Mouse (Mus musculus): ENCODE data around the gene Snupn. TPM values are rescaled to one million over a fixed set of nuclear protein-coding genes. Genes with fewer than 3 reads are reported as not detected.
"Not testable (repeated sequence)": the region's sequence is repeated elsewhere in the genome, so short reads cannot be mapped to it uniquely, and the experiment has no call there.

The Snupn gene
- polyA plus RNA-seq (2012; rRNA removed): 16.1 and 16.2 TPM in 2 replicates

DNA sequence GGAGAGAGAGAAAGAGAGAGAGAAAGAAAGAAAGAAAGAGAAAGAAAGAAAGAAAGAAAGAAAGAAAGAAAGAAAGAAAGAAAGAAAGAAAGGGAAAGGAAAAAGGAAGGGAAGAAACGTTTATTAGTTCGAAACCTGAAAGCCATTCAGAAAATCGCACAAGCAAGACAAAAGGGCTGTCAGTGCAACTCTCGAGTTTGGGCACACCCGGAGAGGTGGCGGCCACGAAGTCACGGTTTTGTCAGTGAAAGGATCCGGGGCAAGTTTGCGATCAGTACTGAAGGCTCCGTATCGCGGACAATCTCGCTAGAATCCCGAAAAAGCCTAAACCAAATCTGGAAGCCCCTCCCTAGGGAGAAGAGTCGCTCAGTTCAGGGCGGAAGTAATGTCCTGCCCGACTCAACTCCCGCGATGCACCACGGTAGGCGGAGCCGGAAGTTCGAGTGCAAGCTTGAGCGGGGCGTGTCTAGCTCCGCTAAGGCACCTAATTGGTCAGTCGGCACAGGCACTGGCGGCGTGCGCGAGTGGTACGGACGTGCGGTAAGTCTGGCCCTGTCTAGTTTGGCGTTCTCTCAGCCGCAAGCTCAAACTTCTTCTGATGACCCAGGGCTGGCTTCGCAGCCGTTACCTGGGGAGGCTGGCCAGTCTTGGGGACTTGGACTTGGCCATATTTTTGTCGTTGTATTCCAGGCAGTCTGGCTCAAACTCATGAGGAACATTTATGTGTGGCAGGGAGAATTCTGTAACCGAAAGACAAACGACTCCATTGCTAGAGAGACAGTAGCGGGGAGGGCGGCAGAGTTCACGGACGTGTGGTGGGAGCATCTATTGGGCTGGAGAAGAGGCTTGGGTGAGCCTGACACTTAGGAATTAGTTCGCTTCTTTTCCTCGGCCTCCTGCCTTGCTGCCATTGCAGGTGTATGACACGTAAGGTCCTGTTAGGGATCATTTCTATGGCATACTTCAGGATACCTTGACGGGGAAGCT is at the start of gene Snupn:
Gene Snupn (plus strand): TSS at position 465 of the 987 bp plus-strand sequence.
- DNase-seq (ENCODE audit: extremely low spot score in 1 of 2, low spot score in 1 of 2): peak; percentile 91 to 97

DNA sequence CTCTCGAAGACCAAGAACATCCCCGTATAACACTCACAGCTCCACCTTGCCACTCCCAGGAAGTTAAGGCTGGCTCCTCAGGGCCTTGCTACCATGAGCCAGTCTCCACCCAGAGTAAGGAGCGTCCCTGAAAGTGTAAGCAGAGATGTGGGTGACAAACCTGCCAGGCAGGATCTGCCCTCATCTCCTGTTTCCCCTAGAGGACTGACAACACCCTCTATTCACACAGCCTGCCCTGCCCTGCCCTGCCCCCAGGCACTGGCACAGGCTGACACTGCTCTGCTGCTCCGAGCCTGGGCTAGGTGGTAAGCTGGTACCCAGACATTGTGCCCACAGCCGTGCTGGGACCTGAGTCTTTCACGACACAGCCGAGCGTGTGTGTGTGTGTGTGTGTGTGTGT is 49.5 kb upstream of the Snupn start:
- DNase-seq (ENCODE audit: extremely low spot score in 1 of 2, low spot score in 1 of 2): no peak

DNA sequence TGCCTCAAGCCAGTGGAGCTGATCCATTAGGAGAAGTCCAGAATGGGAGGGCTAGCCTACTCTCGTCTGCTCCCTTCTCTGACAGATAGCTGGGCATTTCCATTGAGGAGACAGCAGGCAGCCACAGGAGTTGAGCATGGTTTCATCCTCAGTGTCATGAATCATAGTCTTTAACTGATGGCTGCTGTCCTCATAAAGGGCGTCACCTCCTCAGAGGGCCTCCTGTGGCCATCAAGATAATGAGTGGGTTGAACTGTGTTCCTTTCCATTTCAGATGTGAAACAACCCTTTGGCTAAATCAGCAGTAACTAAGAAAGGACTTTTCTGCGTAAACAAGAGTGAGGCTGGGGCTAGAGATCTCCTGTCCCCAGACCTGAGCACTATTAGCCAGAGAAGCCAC is 47.0 kb upstream of the Snupn start:
- no peak for DNase-seq (ENCODE audit: extremely low spot score in 1 of 2, low spot score in 1 of 2)

GRCm38 (mm10) chr9:56907549-56907948 is 43.1 kb upstream of the Snupn start:
- DNase-seq (ENCODE audit: extremely low spot score in 1 of 2, low spot score in 1 of 2): no peak

- not testable (repeated sequence) for DNase-seq (ENCODE audit: extremely low spot score in 1 of 2, low spot score in 1 of 2)
Observed at GRCm38 (mm10) chr9:56909991-56910390, 40.7 kb upstream of the Snupn start.

- no peak for DNase-seq (ENCODE audit: extremely low spot score in 1 of 2, low spot score in 1 of 2)
Observed at GRCm38 (mm10) chr9:56911017-56911416, 39.7 kb upstream of the Snupn start.

GRCm38 (mm10) chr9:56913991-56914390 is 36.7 kb upstream of the Snupn start:
- DNase-seq (ENCODE audit: extremely low spot score in 1 of 2, low spot score in 1 of 2): no peak

- DNase-seq (ENCODE audit: extremely low spot score in 1 of 2, low spot score in 1 of 2): no peak
Observed at GRCm38 (mm10) chr9:56915116-56915515, 35.6 kb upstream of the Snupn start.

DNA sequence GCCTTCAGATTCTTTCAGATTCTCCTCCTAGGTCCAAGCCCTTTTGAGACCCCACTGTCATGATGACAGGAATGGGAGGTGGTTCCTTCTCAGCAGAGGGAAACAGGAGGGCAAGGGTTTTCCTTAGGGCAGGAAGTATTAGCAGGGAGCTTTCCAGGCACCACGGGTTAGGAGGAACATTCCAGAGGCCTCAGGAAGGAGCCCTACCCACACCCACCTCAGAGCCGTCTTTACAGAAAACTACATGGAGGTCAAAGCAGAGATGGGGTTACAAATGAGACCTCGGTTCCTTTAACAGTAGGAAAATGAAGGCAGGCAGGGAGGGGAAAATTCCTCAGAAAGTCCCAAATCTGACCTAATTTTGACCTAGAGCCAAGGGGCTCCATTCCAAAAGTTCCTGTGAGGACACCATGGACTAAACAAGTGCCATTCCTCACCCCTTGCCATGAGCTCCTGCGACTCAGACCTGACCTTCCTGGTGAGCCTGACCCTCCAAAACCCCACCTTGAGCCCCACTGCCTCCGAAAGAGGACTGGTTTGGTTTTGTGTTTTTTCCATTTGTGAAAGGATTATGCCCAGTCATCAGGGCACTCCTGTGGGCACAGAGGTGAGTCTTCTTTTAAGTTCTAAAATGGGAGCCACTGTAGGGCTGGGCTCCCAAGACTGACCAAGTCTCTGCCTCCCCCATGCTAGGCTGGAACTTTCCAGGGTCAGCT is 34.8 kb upstream of the Snupn start:
- DNase-seq (ENCODE audit: extremely low spot score in 1 of 2, low spot score in 1 of 2): no peak

DNA sequence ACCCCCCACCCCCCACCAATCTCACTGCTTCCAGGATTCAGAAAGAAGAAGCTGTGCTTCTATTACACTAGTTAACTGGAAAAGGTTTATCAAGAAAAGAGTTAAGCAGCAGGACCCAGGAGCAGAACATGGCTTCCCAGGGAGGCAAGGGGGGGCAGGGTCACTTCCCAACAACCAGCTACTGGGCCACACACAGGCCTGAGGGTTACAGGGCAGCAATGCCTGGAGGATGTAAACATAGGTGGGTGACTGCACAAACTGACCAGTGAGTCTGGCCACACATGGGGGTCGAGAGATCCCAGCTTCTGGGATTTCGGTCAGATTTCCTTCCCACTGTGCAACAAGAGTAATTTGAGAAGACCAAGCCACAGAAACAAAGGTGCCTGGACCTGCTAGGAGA is 33.5 kb upstream of the Snupn start:
- DNase-seq (ENCODE audit: extremely low spot score in 1 of 2, low spot score in 1 of 2): no peak

DNA sequence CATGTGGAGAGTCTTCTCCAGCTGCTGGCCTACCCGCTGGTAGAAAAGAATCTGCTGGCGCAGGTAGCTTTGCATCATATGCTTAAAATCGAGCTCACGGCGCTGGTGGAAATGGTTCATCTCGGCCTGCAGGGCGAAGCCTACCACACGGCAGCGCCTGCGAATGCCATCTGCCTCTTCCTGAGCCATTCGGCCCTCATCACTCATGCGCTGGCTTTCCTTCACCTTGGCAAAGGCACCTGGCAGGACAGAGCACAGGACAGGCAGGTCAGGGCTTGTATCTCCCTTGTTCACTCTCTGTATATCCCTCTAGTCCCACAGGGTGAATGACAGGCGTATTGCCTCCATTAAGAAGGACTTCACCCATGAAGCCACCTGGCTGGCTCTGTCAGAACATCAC is 32.2 kb upstream of the Snupn start:
- no peak for DNase-seq (ENCODE audit: extremely low spot score in 1 of 2, low spot score in 1 of 2)

DNA sequence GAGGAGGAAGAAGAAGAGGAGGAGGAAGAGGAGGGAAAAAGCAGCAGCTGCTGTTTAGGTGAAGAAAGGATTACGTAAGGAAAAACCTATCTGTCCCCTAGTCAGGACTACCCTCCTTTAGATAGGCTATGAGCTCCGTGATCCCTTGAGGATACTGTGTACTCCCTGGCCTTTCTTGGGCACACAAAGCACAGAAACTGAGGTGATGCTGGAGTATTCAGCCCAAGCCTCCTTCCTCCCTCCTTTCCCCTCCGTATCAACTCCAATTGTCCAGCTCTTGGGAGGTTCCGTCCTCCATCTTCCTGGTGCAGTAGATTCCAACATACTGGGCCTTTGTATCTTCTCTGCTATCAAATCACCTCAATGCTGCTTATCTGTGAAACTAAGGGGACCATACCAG is 27.9 kb upstream of the Snupn start:
- no peak for DNase-seq (ENCODE audit: extremely low spot score in 1 of 2, low spot score in 1 of 2)

GRCm38 (mm10) chr9:56923841-56924650 is 26.6 kb upstream of the Snupn start:
- no peak for DNase-seq (ENCODE audit: extremely low spot score in 1 of 2, low spot score in 1 of 2)

- peak in 1 of 2 experiments; percentile 47 for DNase-seq (ENCODE audit: extremely low spot score in 1 of 2, low spot score in 1 of 2)
Observed at GRCm38 (mm10) chr9:56924651-56925027, 26.0 kb upstream of the Snupn start.

DNA sequence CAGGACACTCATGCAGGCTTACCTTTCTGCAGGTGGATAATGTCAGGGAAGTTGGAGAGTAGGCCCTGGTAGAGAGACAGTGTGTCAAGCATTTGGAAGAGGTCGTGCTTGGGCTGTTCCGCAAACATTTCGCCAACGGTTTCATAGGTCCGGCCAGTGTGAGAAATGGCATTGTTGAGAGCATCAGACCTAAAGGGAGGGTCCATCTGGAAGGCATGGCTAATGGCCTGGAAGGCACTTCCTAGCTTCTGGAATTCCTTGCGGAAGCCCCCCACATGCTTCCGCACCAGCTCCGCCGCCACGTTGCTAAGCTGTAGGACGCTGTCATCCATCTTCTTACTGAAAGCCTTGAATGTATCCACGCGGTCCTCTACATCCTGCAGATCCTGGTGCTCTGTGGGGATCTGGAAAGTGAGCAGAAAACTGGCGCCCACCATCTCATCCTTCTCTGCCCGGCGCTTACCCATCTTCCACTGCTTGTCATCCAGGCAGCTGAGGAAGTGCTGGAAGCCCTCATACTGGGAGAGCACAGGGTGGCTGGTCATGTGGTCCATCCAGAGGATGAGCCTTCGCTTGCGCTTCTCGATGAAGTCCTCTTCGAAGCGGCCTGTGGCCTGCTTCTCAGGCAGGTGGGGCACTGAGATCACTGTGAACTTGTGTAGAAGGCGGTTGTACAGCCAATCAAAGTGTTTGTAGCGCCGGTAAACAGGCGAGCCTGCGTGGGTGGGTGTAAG is 25.2 kb upstream of the Snupn start:
- no peak for DNase-seq (ENCODE audit: extremely low spot score in 1 of 2, low spot score in 1 of 2)

GRCm38 (mm10) chr9:56926025-56926360 is 24.7 kb upstream of the Snupn start:
- no peak for DNase-seq (ENCODE audit: extremely low spot score in 1 of 2, low spot score in 1 of 2)

DNA sequence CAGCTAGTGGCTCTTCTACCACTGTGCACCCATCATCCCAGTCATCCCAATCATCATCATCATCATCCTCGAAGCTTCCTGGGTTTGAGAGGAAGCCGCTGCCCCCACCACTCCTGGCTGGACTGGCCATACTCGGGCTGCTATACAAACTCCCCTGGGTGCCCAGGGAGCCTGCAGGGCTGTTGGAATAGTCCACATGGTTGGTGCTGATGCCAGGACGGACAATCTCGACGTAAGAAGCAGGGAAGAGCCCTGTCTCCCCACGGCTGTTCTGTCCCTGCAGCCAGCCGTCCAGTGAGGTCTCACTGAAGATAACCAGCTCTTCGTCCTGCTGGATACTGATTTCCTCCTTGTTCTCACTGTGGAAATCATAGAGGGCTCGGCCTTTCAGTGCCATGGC is 24.3 kb upstream of the Snupn start:
- DNase-seq (ENCODE audit: extremely low spot score in 1 of 2, low spot score in 1 of 2): no peak

- DNase-seq (ENCODE audit: extremely low spot score in 1 of 2, low spot score in 1 of 2): no peak
Observed at GRCm38 (mm10) chr9:56927191-56928012, 23.3 kb upstream of the Snupn start.

GRCm38 (mm10) chr9:56928041-56928811 is 22.5 kb upstream of the Snupn start, which contains the start of gene Snx33:
TSS of gene Snx33 (minus strand) at chr9:56928371.
- peak; percentile 55 to 90 for DNase-seq (ENCODE audit: extremely low spot score in 1 of 2, low spot score in 1 of 2)

All from frontal cortex, adult 2 months (tissue).